Mouse (Mus musculus): ENCODE measurements around the gene Hoxa1.

GRCm38 (mm10) chr6:52159979-52160378, 1.9 kb upstream of the Hoxa1 start:
- TF ChIP-seq CTCF (IDR thresholded peaks at IDR 0.05; ENCODE audit: insufficient read depth, low read depth, low read length) (no peak), POLR2A (IDR thresholded peaks at IDR 0.05; ENCODE audit: insufficient read depth, low read depth, low read length) (no peak)
